25 mouse cellular contexts compared by ENCODE assay signal in genomic region chr17:5641436-5641835, GRCm38 (mm10).
DNase-seq lines count a peak whose midpoint lies in the region; ATAC-seq and TF ChIP-seq lines count a peak whose summit lies in the region.
"Had no signal": no experiment of that assay in that cellular context is flagged by ENCODE, and none has a peak within 500 bp of the region (broad histone marks: within the 10 kb centered on the region; RNA-seq: fewer than 3 reads in every experiment).

No protein-coding gene starts in this region.

- no peak for DNase-seq in cerebellum, postnatal 4 days (ENCODE audit: low spot score in 2 of 2)
- DNase-seq in lung, postnatal 10 days = no peak
- DNase-seq in layer of hippocampus, adult 2 months (ENCODE audit: low spot score in 2 of 2) = no peak
- DNase-seq: adrenal gland, adult 2 months; adrenal gland, postnatal 14 days; cerebellum, adult 18-20 months; cerebellum, adult 9-10 months; cerebellum, postnatal 14 days; gastrocnemius, postnatal 10 days; gastrocnemius, postnatal 36 days; heart, adult 2 months; kidney, adult 18-20 months had no signal

- no peak overlapping the region for H3K4me3 ChIP-seq in C2C12 (ENCODE audit: insufficient read depth, poor library complexity, severe bottlenecking)
- H3K4me3 ChIP-seq in layer of hippocampus, adult 2 months = no peak overlapping the region
- H3K4me3 ChIP-seq: embryonic facial prominence, embryonic 10.5 days; embryonic facial prominence, embryonic 13.5 days; erythroblast, embryonic 14.5 days; forebrain, embryonic 12.5 days; forebrain, embryonic 15.5 days; heart, adult 2 months; heart, embryonic 10.5 days; hindbrain, embryonic 12.5 days; hindbrain, embryonic 15.5 days had no signal

- H3K27ac ChIP-seq in layer of hippocampus, adult 2 months = no peak overlapping the region
- H3K27ac ChIP-seq: embryonic facial prominence, embryonic 10.5 days; embryonic facial prominence, embryonic 13.5 days; forebrain, embryonic 12.5 days; forebrain, embryonic 15.5 days; heart, adult 2 months; heart, embryonic 10.5 days; hindbrain, embryonic 12.5 days; hindbrain, embryonic 15.5 days had no signal

- no peak overlapping the region for H3ac ChIP-seq in C2C12 (ENCODE audit: control insufficient read depth, insufficient read length, low read depth)

- no peaks in the 10 kb centered on the region for H3K79me2 ChIP-seq in C2C12 (ENCODE audit: control insufficient read depth, insufficient read depth)

- ATAC-seq in activated CD4-positive, CD25-positive, alpha-beta regulatory T cell, adult 4 months = peak; percentile 67
- peak; percentile 78 for ATAC-seq in inflammation-experienced regulatory T-cells, adult 6 months
- ATAC-seq: forebrain, embryonic 15.5 days; intestine, embryonic 16.5 days; Patski had no signal

- peaks cover 11% of the 10 kb centered on the region for H3K27me3 ChIP-seq in C2C12 (ENCODE audit: control insufficient read depth, insufficient read depth, insufficient read length)
- H3K27me3 ChIP-seq: embryonic facial prominence, embryonic 13.5 days; forebrain, embryonic 12.5 days; forebrain, embryonic 15.5 days; hindbrain, embryonic 12.5 days; hindbrain, embryonic 15.5 days; Patski had no signal

- TF ChIP-seq CTCF in C2C12 (IDR thresholded peaks at IDR 0.05; ENCODE audit: control insufficient read depth, insufficient read depth, insufficient read length) = no peak
- TF ChIP-seq CTCF in layer of hippocampus, adult 2 months (conservative IDR thresholded peaks at IDR 0.05) = no peak

- no peaks in the 10 kb centered on the region for H3K79me3 ChIP-seq in C2C12 (ENCODE audit: low read depth)

- H3K36me3 ChIP-seq in C2C12 (ENCODE audit: control insufficient read depth, insufficient read depth) = no peaks in the 10 kb centered on the region
- H3K36me3 ChIP-seq: embryonic facial prominence, embryonic 10.5 days; embryonic facial prominence, embryonic 13.5 days; forebrain, embryonic 12.5 days; forebrain, embryonic 15.5 days; heart, embryonic 10.5 days; hindbrain, embryonic 12.5 days; hindbrain, embryonic 15.5 days had no signal

TF ChIP-seq in C2C12, 6 proteins besides CTCF, POLR2A, EP300 and RAD21:
- TF ChIP-seq MYOD1 (IDR thresholded peaks at IDR 0.05; ENCODE audit: control insufficient read depth, insufficient read length, low read depth) = peak; percentile 21
- no peak for TF ChIP-seq USF1 (IDR thresholded peaks at IDR 0.05; ENCODE audit: low read depth)
